Mouse (Mus musculus) intestine, embryonic 16.5 days (tissue): ENCODE measurements around the gene Laptm5. TPM values are rescaled to one million over a fixed set of nuclear protein-coding genes. Genes with fewer than 3 reads are reported as not detected.

Source experiments
- ATAC-seq: fragments of 200-750 bp; cut with Nextera tagmentation; 2 replicates; pipeline ENCODE4 v1.8.0; 2017; ENCODE audit warnings: moderate TSS enrichment, moderate library complexity
- H3K27ac ChIP-seq: fragments of 300-500 bp; sonication (generic); 2 replicates; pipeline ENCODE4 v1.5.1; 2014; ENCODE audit warnings: mild to moderate bottlenecking, low read length
- H3K27me3 ChIP-seq: fragments of 300-500 bp; sonication (generic); replicated peaks from 2 replicates; pipeline ENCODE4 v1.6.1; 2014; ENCODE audit warnings: low read length, control low read depth, mixed read lengths; ENCODE audit not compliant: control insufficient read depth, insufficient read depth
- H3K36me3 ChIP-seq: fragments of 300-500 bp; sonication (generic); 2 replicates; pipeline ENCODE4 v1.6.1; 2014; ENCODE audit warnings: low read length, control low read depth; ENCODE audit not compliant: control insufficient read depth, insufficient read depth
- H3K4me1 ChIP-seq: fragments of 300-500 bp; sonication (generic); 2 replicates; pipeline ENCODE4 v1.6.1; 2014; ENCODE audit warnings: low read length, control low read depth, mixed read lengths; ENCODE audit not compliant: control insufficient read depth, insufficient read depth
- H3K4me2 ChIP-seq: fragments of 300-500 bp; sonication (generic); 2 replicates; pipeline ENCODE4 v1.6.1; 2014; ENCODE audit warnings: low read depth, low read length, control low read depth
- H3K4me3 ChIP-seq: fragments of 300-500 bp; sonication (generic); 2 replicates; pipeline ENCODE4 v1.5.1; 2014; ENCODE audit warnings: mild to moderate bottlenecking, low read length
- H3K9ac ChIP-seq: fragments of 300-500 bp; sonication (generic); 2 replicates; pipeline ENCODE4 v1.6.1; 2014; ENCODE audit warnings: low read depth, low read length
- H3K9me3 ChIP-seq: fragments of 300-500 bp; sonication (generic); 2 replicates; pipeline ENCODE4 v1.6.1; 2016; ENCODE audit warnings: low read length, control low read depth; ENCODE audit not compliant: control insufficient read depth
- WGBS: fragments of 180-500 bp; shearing (Covaris S2); extraction: QIAGEN DNeasy Blood & Tissue Kit; methylation state at CpG from one replicate; pipeline ENCODE4 v1.1.7; 2014; 5-methylcytosine and 5-hydroxymethylcytosine counted together
- polyA plus RNA-seq: library from polyadenylated mRNA; unstranded; fragments of >200 nt; fragmentation: Nextera tagmentation; extraction: Ambion mirVana; gene quantifications from 2 replicates; pipeline ENCODE4 v1.2.1, GENCODE M21; 2015

Laptm5 gene
- polyA plus RNA-seq, 1 experiment from 2014 or later: 38.7 TPM

DNA sequence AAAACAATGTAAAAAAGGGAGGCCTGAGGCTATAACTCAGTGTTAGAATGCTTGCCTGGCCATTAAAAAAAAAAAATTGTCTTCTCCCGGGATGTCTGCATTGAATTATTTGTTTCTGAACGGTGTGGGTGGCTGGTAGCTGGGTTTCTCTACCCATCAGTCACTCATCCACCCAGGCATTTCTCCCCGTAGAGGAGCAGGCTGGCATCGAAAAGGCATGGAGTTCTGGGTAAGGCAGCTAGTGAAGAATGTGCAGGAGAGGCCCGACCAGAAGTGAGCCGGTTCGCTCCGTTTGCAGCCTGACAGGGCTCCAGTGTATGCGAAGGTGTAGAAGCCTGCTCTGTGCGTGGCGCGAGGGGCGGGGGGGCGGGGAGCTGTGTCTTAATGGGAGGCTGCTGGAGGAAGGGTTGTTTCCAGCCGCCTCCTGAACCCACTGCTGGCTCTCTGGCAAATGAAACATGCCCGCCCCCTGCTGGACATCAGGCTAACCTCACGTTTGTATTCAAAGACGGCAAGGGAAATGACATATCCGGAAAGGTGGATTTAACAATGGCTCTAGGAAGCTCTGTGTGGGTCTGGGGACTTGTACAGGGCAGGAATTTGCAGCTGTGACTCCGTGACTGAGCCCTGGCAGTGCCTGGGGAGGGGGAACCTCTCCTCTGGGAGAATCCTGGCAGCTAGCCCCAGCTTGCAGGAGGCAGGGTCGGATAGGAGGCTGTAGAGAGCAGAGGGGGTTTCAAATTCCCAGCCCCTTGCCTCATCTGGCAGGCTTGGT lies 34.5 kb upstream of the Laptm5 start:
- Histone ChIP-seq H3K36me3 (no peaks in the 10 kb centered on the region), H3K9ac (peak overlapping the region; percentile 57), H3K27me3 (no peaks in the 10 kb centered on the region), H3K4me1 (peaks cover 5% of the 10 kb centered on the region; the same call in 1 of the 2 replicates), H3K9me3 (no peaks in the 10 kb centered on the region), H3K4me2 (peak overlapping the region; percentile 47), H3K27ac (0 out of 2 replicates have a peak overlapping the region, but pooled peaks have one; percentile 23), H3K4me3 (0 out of 2 replicates have a peak overlapping the region, but pooled peaks have one; percentile 25)
- peak; percentile 79 for ATAC-seq
- WGBS: 7% methylated on average over 21 of the region's 21 CpGs

DNA sequence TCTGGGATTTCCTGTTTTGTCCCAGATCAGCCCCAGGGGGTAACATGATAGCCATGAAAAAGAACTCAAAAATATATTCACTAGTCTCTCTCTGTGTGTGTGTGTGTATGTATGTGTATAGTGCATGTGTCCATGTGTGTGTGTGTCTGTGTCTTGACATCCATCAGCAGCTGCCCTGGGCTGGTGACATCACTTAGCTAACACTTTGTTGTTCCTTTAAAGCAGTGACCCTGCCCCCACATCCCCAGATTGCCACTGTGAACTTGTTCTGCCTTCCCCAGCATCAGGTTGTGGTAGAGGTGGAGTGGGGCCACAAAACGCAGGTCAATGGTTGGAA lies 33.9 kb upstream of the Laptm5 start:
- H3K9me3 ChIP-seq: no peaks in the 10 kb centered on the region
- H3K36me3 ChIP-seq: no peaks in the 10 kb centered on the region
- no peaks in the 10 kb centered on the region for H3K27me3 ChIP-seq
- WGBS: 63% methylated on average over 1 of the region's 1 CpGs
- ATAC-seq: peak; percentile 48
- 0 out of 2 replicates have a peak overlapping the region, but pooled peaks have one; percentile 43 for H3K9ac ChIP-seq
- no peak overlapping the region for H3K4me3 ChIP-seq
- H3K4me2 ChIP-seq: no peak overlapping the region
- peaks cover 5% of the 10 kb centered on the region; the same call in 1 of the 2 replicates for H3K4me1 ChIP-seq
- H3K27ac ChIP-seq: no peak overlapping the region

DNA sequence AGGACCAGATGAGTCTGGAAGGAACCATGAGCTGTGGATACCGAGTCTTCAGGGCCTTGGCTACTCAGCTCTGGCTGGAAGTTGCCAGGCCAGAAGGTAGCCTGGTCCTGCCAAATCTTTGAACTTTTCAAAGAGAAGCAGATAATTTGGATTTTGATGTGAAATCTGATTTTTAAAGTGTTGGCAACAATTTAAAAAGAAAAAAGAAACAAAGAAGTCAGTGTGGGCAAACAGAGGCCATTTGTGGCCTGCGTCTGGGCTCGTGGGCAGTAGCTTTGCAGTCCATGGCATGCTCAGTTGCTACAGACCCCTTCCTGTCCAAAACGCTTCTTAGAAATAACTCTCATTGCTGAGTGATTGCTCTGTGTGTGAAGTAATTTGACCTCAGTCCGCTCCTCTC lies 31.6 kb upstream of the Laptm5 start:
- no peak overlapping the region for H3K4me3 ChIP-seq
- no peak overlapping the region for H3K9ac ChIP-seq
- H3K4me2 ChIP-seq: no peak overlapping the region
- no peak overlapping the region for H3K27ac ChIP-seq
- H3K9me3 ChIP-seq: no peaks in the 10 kb centered on the region
- ATAC-seq: no peak
- H3K4me1 ChIP-seq: no peaks in the 10 kb centered on the region
- WGBS: 69% methylated on average over 5 of the region's 5 CpGs
- no peaks in the 10 kb centered on the region for H3K27me3 ChIP-seq
- no peaks in the 10 kb centered on the region for H3K36me3 ChIP-seq

DNA sequence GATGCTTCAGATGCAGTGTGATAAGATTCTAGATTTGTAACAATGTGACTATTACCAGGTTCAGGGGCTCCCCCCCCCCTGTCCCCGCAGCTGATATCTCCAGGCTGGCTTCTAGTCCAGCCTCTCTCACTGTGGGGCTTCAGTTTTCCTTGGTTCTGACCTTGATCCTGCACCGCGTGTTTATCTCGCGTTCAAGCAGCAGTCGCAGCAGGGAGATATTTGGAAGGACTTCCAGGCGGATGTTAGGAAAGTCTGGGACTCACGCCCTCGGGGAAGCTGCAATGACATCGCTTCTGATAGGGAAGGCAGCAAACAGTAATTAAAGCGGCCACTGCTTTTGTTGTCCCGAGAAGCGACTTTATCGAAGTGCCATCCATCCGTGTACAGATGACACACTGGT lies 30.2 kb upstream of the Laptm5 start:
- Histone ChIP-seq H3K4me1 (no peaks in the 10 kb centered on the region), H3K27ac (no peak overlapping the region), H3K9ac (no peak overlapping the region), H3K27me3 (no peaks in the 10 kb centered on the region), H3K9me3 (no peaks in the 10 kb centered on the region), H3K36me3 (no peaks in the 10 kb centered on the region), H3K4me3 (no peak overlapping the region), H3K4me2 (no peak overlapping the region)
- no peak for ATAC-seq
- 57% methylated on average over 15 of the region's 15 CpGs for WGBS

DNA sequence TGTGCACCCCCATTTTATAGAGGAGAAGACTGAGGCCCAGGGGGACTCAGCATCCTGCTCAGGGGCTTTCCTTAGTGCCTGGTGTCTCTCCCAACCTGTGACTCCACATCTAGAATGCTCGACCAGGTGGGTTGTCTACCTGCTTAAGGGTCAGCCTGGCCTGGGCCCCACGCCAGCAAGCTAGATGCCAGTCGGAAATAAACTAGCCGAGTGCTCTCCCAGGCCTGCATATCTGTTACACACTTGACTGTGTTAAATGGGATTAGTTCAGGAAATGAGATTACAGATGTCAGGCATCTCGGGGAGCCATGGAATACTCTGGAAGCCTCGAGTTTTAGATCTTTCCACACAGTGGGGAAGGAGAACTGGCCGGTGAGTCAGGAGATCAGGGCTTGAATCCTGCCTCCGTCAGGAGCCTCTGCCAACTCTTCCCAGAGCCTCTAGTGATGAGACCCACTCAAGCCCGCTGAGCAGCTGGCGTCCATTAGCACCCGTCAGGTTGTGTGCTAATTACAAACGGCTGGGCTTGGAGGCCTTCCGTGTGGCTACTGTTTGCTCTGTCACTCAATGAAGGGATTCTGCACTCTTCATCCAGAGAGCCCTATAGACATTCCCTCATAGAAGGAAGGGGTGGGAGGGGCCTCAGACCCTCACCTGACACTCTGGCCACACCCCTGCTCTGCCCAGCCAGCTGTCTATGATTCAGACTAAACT lies 28.9 kb upstream of the Laptm5 start:
- ATAC-seq: no peak
- no peak overlapping the region for H3K27ac ChIP-seq
- H3K36me3 ChIP-seq: no peaks in the 10 kb centered on the region
- 47% methylated on average over 13 of the region's 13 CpGs for WGBS
- no peaks in the 10 kb centered on the region for H3K27me3 ChIP-seq
- no peak overlapping the region for H3K4me2 ChIP-seq
- no peak overlapping the region for H3K4me3 ChIP-seq
- H3K4me1 ChIP-seq: no peaks in the 10 kb centered on the region
- H3K9me3 ChIP-seq: no peaks in the 10 kb centered on the region
- no peak overlapping the region for H3K9ac ChIP-seq

DNA sequence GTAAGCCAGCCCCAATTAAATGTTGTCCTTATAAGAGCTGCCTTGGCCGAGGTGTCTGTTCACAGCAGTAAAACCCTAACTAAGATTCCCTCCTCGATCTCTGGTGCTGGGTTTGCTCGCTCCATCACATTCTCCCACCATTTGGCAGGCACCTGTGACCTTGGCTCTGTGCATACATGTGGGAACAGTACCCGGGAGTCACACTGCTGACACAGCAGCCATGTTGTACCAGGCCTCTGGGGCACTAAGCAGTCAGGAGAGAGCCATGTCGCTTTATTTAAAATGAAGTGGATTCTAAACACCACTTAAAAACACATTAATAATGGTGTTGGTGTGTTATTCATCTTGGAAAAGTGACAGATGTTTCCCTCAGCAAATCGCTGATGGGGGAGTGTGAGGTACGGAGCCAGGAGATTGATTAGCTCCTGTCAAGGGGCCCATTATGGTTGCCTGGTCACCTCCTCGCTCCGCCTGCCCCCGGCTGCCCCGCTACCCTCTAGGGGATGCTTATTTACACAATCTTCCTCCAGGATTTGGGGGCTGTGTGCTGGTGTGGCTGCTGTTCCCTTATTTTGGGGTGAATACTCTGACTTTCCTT lies 25.7 kb upstream of the Laptm5 start:
- no peak overlapping the region for H3K4me3 ChIP-seq
- no peaks in the 10 kb centered on the region for H3K9me3 ChIP-seq
- no peaks in the 10 kb centered on the region for H3K27me3 ChIP-seq
- H3K4me1 ChIP-seq: peaks cover 7% of the 10 kb centered on the region; the same call in 1 of the 2 replicates
- no peak overlapping the region for H3K9ac ChIP-seq
- WGBS: 38% methylated on average over 11 of the region's 11 CpGs
- no peak for ATAC-seq
- H3K4me2 ChIP-seq: no peak overlapping the region
- H3K27ac ChIP-seq: no peak overlapping the region
- H3K36me3 ChIP-seq: no peaks in the 10 kb centered on the region

DNA sequence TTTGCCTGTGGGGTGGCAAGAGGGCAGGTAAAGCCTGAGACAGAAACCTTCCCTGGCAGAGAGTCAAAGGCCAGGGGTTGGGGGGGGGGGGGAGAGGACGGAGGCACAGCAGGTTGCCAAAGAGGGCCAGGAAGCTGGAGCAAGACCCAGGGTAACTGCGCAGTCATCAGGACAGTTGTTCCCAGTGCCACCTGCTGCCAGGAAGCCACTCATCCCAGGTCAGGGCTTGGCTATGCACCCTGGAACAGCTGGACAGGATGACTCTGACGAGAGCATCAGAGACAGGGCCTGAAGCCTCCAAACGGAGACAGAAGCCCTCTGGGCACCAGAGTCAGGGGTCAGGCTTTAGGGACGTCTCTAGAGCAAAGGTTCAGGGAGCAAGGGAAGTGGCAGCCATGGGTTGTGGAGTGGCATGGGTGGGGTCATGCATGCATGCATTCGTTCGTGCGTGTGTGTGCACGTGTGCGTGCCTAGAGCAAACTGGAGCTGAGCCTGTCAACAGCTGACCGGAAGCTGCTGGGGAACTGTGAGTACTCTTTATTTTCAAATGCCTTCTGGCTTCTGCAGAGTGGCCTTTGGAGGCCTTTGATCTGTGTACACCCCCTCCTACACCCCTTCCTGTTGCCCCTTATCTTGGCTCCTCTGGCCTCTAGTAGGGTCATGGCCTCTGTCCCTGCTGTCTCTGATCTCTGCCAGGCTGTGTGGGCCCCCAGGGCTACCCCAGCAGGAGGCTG lies 23.0 kb upstream of the Laptm5 start:
- Histone ChIP-seq H3K27ac (no peak overlapping the region), H3K9ac (no peak overlapping the region)

DNA sequence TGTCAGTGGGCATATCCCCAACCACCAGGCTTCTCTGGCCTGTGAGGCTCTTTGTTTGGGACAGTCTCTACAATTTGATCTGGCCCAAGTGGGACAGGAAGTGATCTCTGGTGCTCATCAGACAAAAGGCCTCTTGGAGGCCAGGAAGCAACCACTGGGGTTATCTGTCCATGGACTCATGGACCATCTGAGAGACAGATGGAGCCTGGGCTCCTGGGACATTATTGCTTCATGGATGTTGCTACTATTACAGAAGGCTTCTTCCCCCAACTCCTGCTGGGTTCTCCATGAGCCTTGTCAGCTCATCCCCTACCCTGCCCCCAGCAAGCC lies 22.4 kb upstream of the Laptm5 start:
- H3K27ac ChIP-seq: no peak overlapping the region
- H3K9me3 ChIP-seq: no peaks in the 10 kb centered on the region
- H3K9ac ChIP-seq: no peak overlapping the region
- no peak overlapping the region for H3K4me2 ChIP-seq
- peaks cover 7% of the 10 kb centered on the region; the same call in 1 of the 2 replicates for H3K4me1 ChIP-seq
- H3K4me3 ChIP-seq: no peak overlapping the region
- no peaks in the 10 kb centered on the region for H3K36me3 ChIP-seq
- no peaks in the 10 kb centered on the region for H3K27me3 ChIP-seq
- ATAC-seq: no peak

More for the DNA sequence above, 23.0 kb upstream of the Laptm5 start:
- no peak overlapping the region for H3K4me2 ChIP-seq
- 0 out of 2 replicates have a peak, but pooled peaks have one; percentile 21 for ATAC-seq
- H3K4me1 ChIP-seq: peaks cover 7% of the 10 kb centered on the region; the same call in 1 of the 2 replicates
- no peaks in the 10 kb centered on the region for H3K36me3 ChIP-seq
- no peaks in the 10 kb centered on the region for H3K9me3 ChIP-seq
- WGBS: 62% methylated on average over 11 of the region's 11 CpGs
- no peak overlapping the region for H3K4me3 ChIP-seq
- no peaks in the 10 kb centered on the region for H3K27me3 ChIP-seq
